In genomic region chr7:112589530-112589929, GRCm38 (mm10) we compare ENCODE assay signal across 29 mouse cellular contexts.
DNase-seq lines count a peak whose midpoint lies in the region; ATAC-seq and TF ChIP-seq lines count a peak whose summit lies in the region.
"Had no signal": no experiment of that assay in that cellular context is flagged by ENCODE, and none has a peak within 500 bp of the region (broad histone marks: within the 10 kb centered on the region; RNA-seq: fewer than 3 reads in every experiment).

No protein-coding gene starts in this region.

- TF ChIP-seq CTCF in hindbrain, postnatal 0 days (IDR thresholded peaks at IDR 0.05; ENCODE audit: low read depth), result no peak
- no peak for TF ChIP-seq CTCF in layer of hippocampus, adult 2 months (conservative IDR thresholded peaks at IDR 0.05)

- no peak overlapping the region for H3K4me2 ChIP-seq in hindbrain, embryonic 12.5 days (replicated peaks)
- H3K4me2 ChIP-seq in hindbrain, embryonic 11.5 days (replicated peaks; ENCODE audit: low read depth, low read length), result no peak overlapping the region
- no peak overlapping the region for H3K4me2 ChIP-seq in neural tube, embryonic 13.5 days
- H3K4me2 ChIP-seq in hindbrain, postnatal 0 days (ENCODE audit: low read depth, low read length), result no peak overlapping the region
- H3K4me2 ChIP-seq: embryonic facial prominence, embryonic 12.5 days; heart, embryonic 13.5 days; liver, embryonic 12.5 days; midbrain, embryonic 15.5 days had no signal

- peak overlapping the region; percentile 32; the same call in 1 of the 2 replicates for H3K27ac ChIP-seq in hindbrain, embryonic 12.5 days
- no peak overlapping the region for H3K27ac ChIP-seq in hindbrain, embryonic 11.5 days (ENCODE audit: low read depth, low read length)
- H3K27ac ChIP-seq in neural tube, embryonic 13.5 days (replicated peaks), result no peak overlapping the region
- no peak overlapping the region for H3K27ac ChIP-seq in hindbrain, postnatal 0 days
- H3K27ac ChIP-seq in layer of hippocampus, adult 2 months, result no peak overlapping the region
- H3K27ac ChIP-seq: embryonic facial prominence, embryonic 12.5 days; heart, adult 2 months; heart, embryonic 13.5 days; kidney, postnatal 0 days; liver, embryonic 12.5 days; midbrain, embryonic 15.5 days had no signal

- no peak overlapping the region for H3K9ac ChIP-seq in hindbrain, embryonic 12.5 days
- H3K9ac ChIP-seq in hindbrain, embryonic 11.5 days (ENCODE audit: low read depth, low read length), result no peak overlapping the region
- H3K9ac ChIP-seq in neural tube, embryonic 13.5 days, result no peak overlapping the region
- no peak overlapping the region for H3K9ac ChIP-seq in hindbrain, postnatal 0 days (replicated peaks; ENCODE audit: low read length)
- H3K9ac ChIP-seq: embryonic facial prominence, embryonic 12.5 days; heart, embryonic 13.5 days; liver, embryonic 12.5 days; liver, postnatal 0 days; midbrain, embryonic 15.5 days had no signal

- H3K4me3 ChIP-seq in hindbrain, embryonic 12.5 days, result no peak overlapping the region
- no peak overlapping the region for H3K4me3 ChIP-seq in hindbrain, embryonic 11.5 days (ENCODE audit: low read depth, low read length)
- no peak overlapping the region for H3K4me3 ChIP-seq in neural tube, embryonic 13.5 days
- no peak overlapping the region for H3K4me3 ChIP-seq in hindbrain, postnatal 0 days (ENCODE audit: low read length)
- no peak overlapping the region for H3K4me3 ChIP-seq in layer of hippocampus, adult 2 months
- H3K4me3 ChIP-seq: embryonic facial prominence, embryonic 12.5 days; heart, adult 2 months; heart, embryonic 13.5 days; liver, embryonic 12.5 days; midbrain, embryonic 15.5 days; myocyte had no signal

- H3K9me3 ChIP-seq in hindbrain, embryonic 12.5 days (replicated peaks), result peaks cover 5% of the 10 kb centered on the region; the same call in 1 of the 2 replicates
- H3K9me3 ChIP-seq in hindbrain, embryonic 11.5 days (ENCODE audit: control insufficient read depth, low read length), result no peaks in the 10 kb centered on the region
- H3K9me3 ChIP-seq in neural tube, embryonic 13.5 days, result 0 out of 2 replicates have a peak, but pooled peaks cover 3% of the 10 kb centered on the region
- H3K9me3 ChIP-seq in hindbrain, postnatal 0 days (ENCODE audit: low read length), result no peaks in the 10 kb centered on the region
- H3K9me3 ChIP-seq: liver, embryonic 12.5 days; midbrain, embryonic 15.5 days had no signal

- no peak for DNase-seq in hindbrain, embryonic 11.5 days (ENCODE audit: low spot score)
- no peak for DNase-seq in neural tube, embryonic 10.5 days (ENCODE audit: extremely low spot score, low spot score)
- DNase-seq in hindbrain, postnatal 0 days (ENCODE audit: low spot score), result no peak
- no peak for DNase-seq in lung, postnatal 14 days
- DNase-seq in layer of hippocampus, adult 2 months (ENCODE audit: low spot score in 2 of 2), result no peak
- DNase-seq: adrenal gland, adult 8-10 months; cerebellum, adult 11 months; cerebellum, adult 9-10 months; cerebellum, postnatal 36 days; heart, adult 2 months; heart, postnatal 10 days; kidney, adult 8-10 months; kidney, postnatal 4 days; layer of hippocampus, postnatal 36 days; left cerebral cortex, postnatal 4 days; liver, postnatal 0 days; lung, postnatal 4 days; right cerebral cortex, adult 18-20 months; spleen, adult 18-20 months; thymus, postnatal 14 days had no signal

- ATAC-seq in hindbrain, embryonic 12.5 days (ENCODE audit: low FRiP score), result no peak
- no peak for ATAC-seq in hindbrain, embryonic 11.5 days (ENCODE audit: low FRiP score)
- peak; percentile 45; the same call in 1 of the 2 replicates for ATAC-seq in neural tube, embryonic 13.5 days (ENCODE audit: low read depth)
- ATAC-seq in hindbrain, postnatal 0 days, result peak; percentile 21; the same call in 1 of the 2 replicates
- ATAC-seq: intestine, embryonic 16.5 days; liver, embryonic 12.5 days; liver, postnatal 0 days; midbrain, embryonic 15.5 days had no signal

- 68% methylated on average over 6 of the region's 6 CpGs for WGBS in hindbrain, embryonic 12.5 days
- 76% methylated on average over 6 of the region's 6 CpGs for WGBS in hindbrain, embryonic 11.5 days
- whole genome bisulfite sequencing in neural tube, embryonic 13.5 days, result 60% methylated on average over 6 of the region's 6 CpGs
- 66% methylated on average over 6 of the region's 6 CpGs for WGBS in hindbrain, postnatal 0 days

- H3K27me3 ChIP-seq in hindbrain, embryonic 12.5 days, result no peaks in the 10 kb centered on the region
- H3K27me3 ChIP-seq in hindbrain, embryonic 11.5 days (ENCODE audit: control insufficient read depth, insufficient read depth, low read length), result no peaks in the 10 kb centered on the region
- no peaks in the 10 kb centered on the region for H3K27me3 ChIP-seq in neural tube, embryonic 13.5 days
- no peaks in the 10 kb centered on the region for H3K27me3 ChIP-seq in hindbrain, postnatal 0 days (ENCODE audit: insufficient read depth, low read length)
- H3K27me3 ChIP-seq: embryonic facial prominence, embryonic 12.5 days; heart, embryonic 13.5 days; liver, embryonic 12.5 days; midbrain, embryonic 15.5 days had no signal

- H3K36me3 ChIP-seq in hindbrain, embryonic 12.5 days, result peaks cover 7% of the 10 kb centered on the region; the same call in 1 of the 2 replicates
- H3K36me3 ChIP-seq in hindbrain, embryonic 11.5 days (ENCODE audit: control insufficient read depth, insufficient read depth, low read length), result no peaks in the 10 kb centered on the region; the same call in 1 of the 2 replicates
- no peaks in the 10 kb centered on the region for H3K36me3 ChIP-seq in neural tube, embryonic 13.5 days
- no peaks in the 10 kb centered on the region for H3K36me3 ChIP-seq in hindbrain, postnatal 0 days (ENCODE audit: insufficient read depth, low read length)
- H3K36me3 ChIP-seq: liver, embryonic 12.5 days; midbrain, embryonic 15.5 days had no signal

- H3K4me1 ChIP-seq in hindbrain, embryonic 12.5 days, result 0 out of 2 replicates have a peak, but pooled peaks cover 10% of the 10 kb centered on the region
- H3K4me1 ChIP-seq in hindbrain, embryonic 11.5 days (replicated peaks; ENCODE audit: control insufficient read depth, insufficient read depth, low read length), result no peaks in the 10 kb centered on the region
- peaks cover 12% of the 10 kb centered on the region; the same call in 1 of the 2 replicates for H3K4me1 ChIP-seq in neural tube, embryonic 13.5 days (replicated peaks)
- H3K4me1 ChIP-seq in hindbrain, postnatal 0 days (ENCODE audit: insufficient read depth, low read length), result no peaks in the 10 kb centered on the region
- H3K4me1 ChIP-seq: embryonic facial prominence, embryonic 12.5 days; liver, embryonic 12.5 days; midbrain, embryonic 15.5 days had no signal

Comparison
In these comparisons a context has a peak if more than half of its experiments do, and no peak if none do; other contexts are left out.
1. ATAC-seq: peak in neural tube, embryonic 13.5 days (single experiment) and hindbrain, postnatal 0 days (single experiment); none in hindbrain, embryonic 12.5 days (single experiment) and hindbrain, embryonic 11.5 days (single experiment).